Mouse (Mus musculus): ENCODE data around the gene Gm973.

- TF ChIP-seq CTCF (IDR thresholded peaks at IDR 0.05; ENCODE audit: control insufficient read depth, insufficient read depth, insufficient read length) (no peak), MYOG (IDR thresholded peaks at IDR 0.05; ENCODE audit: control insufficient read depth, extremely low read depth, insufficient read length) (no peak), USF1 (IDR thresholded peaks at IDR 0.05; ENCODE audit: low read depth) (no peak), MAX (IDR thresholded peaks at IDR 0.05) (no peak)
These were observed 26.2 kb downstream of the Gm973 start for GRCm38 (mm10) chr1:59542231-59542630.

All from C2C12 (cell line).